Mouse (Mus musculus) urinary bladder, postnatal 14 days (tissue): ENCODE results near the gene Rrbp1.

Experiments
- DNase-seq: peaks from one replicate; pipeline ENCODE4 v3.0.0; 2021; ENCODE audit warnings: low spot score

The Rrbp1 gene

DNA sequence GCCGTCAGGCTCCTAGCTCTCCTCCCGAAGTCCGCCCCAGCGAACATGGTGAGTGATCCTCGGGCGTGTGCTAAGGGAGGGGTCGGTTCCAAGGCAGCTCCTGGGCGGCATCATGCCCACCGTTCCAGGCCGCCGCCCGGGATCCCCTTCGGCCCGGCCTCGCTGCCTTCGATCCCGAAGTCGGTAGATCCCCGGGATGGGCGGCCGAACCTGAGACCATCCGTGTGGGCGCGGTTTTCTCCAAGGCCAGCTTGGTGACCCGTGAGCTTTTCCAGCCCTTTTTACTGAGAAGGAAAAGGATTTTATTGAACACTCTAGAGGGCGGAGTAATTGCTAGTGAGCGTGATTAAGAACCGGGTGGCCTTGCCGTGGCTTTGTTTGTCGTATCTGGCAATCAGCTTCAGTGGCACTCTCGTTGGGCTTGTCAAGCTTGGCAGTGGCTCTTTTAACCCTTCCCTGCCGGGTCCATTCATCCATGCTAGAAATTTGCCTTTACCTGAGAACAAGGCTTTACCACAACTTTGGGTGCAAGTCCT lies 95.4 kb downstream of the Rrbp1 start:
- DNase-seq: peak; percentile 66

DNA sequence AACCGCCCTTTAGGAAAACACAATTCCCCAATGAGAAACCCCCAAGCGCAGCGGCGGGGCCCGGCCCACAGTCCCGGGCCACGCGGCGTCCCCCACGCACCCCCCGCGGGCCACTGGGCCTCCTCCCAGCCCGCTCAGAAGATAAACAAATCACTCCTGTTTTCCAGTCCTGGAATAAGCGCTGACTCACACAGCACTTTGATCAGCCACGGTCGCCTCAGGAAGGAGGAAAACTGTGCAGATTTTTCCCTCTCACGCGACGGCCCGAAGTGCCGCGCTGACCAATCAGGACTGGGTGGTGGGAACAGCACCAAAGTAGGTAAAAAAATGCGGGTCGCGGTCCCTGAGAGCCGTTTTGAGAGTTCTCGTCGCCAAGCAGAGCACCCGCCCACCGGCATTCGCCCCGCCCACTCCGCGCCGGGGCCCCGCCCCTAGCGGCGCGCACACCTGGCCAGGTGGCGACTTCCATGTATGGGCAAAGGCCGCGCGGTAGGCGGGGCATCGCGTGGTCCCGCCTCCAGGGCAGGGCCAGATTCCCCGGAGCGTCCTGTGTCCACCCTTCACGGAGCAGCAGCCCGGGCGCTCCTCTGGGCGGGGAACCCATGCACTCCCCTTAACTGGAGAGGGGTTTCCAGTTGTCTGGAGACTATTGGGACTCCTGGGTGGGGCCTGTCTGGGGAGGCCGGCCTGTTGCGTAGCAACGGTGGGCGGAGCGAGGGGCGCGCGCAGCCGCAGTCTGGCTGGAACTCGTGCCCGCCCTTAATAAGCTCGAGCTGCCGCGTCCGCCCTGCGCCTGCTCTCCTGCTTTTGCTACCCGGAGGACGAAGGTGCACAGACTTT lies 96.1 kb downstream of the Rrbp1 start, which contains the start of gene Dstn:
TSS of gene Dstn (plus strand) at position 561 of the 840 bp plus-strand sequence.
- peak; percentile 98 for DNase-seq

DNA sequence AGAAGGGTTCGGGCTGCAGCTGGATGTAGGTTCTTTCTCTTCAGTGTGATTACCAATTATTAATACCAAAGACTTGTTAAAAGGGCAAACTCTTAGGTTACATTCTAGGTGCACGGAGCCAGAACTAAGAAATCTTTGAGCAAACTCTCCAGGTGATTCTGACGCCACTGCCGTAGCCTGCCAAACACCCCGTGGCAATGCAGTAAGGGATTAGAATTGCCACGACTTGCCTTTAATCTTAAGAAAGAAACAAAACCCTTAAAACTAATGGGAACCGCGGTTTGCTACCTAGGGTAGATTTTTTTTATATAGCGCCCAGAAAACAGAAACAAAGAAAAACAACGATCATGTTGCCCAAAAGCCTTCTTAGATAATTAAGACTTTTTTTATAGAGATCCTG lies 96.8 kb downstream of the Rrbp1 start:
- DNase-seq: no peak

DNA sequence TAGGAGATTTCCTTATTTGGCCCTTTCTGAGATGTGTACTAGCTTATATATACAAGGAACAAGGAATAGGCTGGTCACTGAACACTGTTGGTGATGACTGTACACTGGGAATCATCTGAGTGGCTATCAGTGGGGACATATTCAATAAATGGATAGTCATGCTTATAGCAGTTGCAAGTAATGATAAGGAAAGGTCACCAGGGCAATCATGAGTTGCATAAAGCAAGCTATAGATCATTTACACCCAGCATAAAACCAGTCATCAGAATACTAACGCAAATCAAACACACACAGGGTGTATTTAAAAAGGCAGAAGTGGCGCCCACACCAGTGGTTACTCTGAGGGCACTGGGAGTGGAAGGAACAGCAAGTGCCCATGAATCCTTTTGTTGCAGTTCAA lies 98.9 kb downstream of the Rrbp1 start:
- DNase-seq: no peak

DNA sequence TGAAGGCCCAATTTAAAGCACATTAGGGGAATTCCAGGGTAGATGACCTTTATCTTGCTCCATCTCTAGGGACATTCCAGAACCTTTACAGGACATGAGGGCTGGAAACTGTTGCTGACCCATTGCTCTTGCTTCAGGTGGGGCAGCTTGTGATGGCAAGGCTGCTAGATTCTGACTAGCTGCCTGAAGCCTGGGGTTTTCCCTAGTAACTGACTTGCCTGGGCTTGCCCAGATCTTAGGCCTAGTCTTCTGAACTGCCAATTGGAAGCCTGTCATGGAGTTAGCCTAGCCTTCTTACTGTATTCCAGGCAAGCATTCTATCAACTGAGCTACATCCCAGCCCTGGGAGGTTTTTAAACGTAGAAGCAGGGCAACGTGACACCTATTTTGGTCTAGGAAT lies 101.8 kb downstream of the Rrbp1 start:
- no peak for DNase-seq

DNA sequence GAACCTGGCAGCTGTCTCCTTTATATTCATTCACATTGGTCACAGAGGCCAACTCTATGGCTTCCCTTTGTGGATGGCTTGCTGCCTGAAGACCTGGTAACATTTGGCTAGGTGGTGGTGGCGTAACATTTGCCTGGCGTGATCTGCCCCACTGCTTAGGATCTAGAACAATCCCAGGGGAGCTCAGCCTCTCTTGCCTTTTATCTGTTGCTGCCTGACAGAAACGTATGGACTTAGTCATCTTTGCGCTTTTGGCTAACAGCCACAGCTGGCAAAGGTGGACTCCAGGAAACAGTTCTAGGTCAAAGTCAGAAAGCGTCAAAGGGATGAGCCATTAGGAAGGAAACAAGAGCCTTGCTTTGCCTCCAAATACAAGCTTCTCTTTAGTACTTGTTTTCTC lies 106.2 kb downstream of the Rrbp1 start:
- DNase-seq: no peak

DNA sequence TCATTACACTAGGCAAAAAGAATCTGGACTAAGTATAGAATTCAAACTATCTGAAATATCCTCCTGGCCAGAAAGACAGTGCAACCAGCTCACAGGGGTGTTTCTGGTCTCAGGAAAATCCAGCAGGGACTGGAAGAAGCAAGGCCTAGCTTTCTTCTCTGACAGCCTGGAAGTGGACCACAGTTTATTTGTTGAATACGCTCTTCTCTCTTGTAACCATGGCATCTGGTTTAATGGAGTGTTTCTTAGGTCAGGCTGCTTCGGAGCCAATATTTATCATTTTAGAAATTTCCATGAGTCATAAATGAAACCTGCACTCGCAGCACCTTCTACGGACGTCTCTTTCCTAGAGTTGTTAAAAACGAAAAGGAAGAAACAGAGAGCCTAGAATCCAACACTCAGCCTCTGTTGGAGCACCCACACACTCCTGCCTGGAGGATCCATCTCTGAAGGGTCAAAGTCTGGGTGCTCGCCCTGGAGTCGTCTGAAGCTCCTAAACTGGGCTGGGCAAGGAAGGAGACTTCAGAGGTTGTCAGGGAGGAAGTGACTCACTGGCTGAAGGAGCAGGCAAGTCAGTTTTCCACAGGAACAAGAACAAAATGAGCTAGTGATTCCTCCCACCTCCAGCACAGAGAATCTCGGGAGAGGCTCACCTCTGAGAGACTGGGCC lies 107.6 kb downstream of the Rrbp1 start:
- DNase-seq: no peak

DNA sequence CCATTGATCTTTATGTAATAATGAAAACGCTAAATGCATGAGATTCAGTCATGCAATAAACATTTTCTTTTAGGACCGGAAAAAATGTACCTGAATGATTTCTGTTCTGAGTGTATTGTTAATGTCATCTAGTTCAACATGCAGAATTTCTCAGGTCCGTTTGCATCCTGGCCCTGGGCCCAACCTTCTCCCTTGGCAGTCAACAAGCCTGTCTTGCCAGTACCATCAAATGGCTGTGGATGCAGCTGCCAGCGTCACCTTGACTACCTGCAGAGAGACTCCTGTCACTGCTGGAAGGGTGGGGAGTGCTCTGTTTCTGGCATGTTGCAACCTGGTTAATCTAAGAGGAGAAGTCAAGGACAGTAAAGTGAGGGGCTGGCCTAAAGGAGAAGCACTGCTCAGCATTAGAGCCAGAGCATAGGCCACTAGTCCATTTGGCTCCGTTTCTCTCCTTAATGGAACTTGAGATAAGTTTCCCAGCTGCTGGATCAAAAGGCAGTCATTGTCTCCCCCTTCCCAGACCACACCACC lies 110.2 kb downstream of the Rrbp1 start:
- DNase-seq: no peak

DNA sequence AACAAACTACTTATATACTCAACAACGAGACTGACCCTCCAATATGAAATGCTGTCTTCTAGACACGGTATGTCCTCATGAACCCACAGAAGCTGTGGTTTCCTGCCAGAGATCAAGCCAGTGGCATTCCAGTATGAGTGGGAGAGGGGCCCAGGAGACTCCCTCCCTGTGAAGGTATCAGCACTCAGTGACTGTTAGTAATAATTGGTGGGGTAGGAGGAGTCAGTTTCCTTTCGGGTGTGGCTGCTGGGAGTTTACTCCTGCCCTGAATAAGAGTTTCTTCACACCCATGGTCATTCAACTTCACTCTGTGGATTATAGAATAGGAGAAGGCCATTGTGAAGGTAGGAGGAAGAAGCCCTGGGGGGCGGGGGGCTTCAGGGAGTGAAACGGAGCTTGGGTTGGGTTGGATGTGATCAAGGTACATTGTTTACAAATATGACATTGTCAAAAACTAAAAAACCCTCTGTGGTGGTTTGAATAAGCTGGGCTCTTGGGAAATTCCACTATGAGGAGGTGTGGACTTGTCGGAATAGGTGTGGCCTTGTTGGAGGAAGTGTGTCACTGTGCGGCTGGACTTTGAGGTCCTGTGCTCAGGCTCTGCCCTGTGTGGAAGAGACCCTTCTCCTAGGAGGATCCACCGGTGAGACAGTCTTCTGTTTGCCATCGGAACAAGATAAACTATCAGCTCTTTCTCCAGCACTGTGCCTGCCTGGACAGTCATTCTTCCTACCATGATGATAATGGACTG lies 111.4 kb downstream of the Rrbp1 start:
- no peak for DNase-seq
